Mouse (Mus musculus): ENCODE results near the gene Tuba1b. TPM values are rescaled to one million over a fixed set of nuclear protein-coding genes. Genes with fewer than 3 reads are reported as not detected.

Gene Tuba1b
- total and polyA plus RNA-seq, 2 experiments, result 49.9 to 183 TPM

- H3K27ac ChIP-seq (replicated peaks; ENCODE audit: insufficient read depth, low read depth, low read length), result no peak within 1 kb of the TSS
- under 1% methylated on average over 77 of the region's 77 CpGs for WGBS
- no peak for TF ChIP-seq CTCF (IDR thresholded peaks at IDR 0.05; ENCODE audit: low read depth, low read length)
- no peak for TF ChIP-seq POLR2A (IDR thresholded peaks at IDR 0.05; ENCODE audit: extremely low read depth, insufficient read depth, low read length)
- H3K4me3 ChIP-seq (ENCODE audit: insufficient read depth, low read depth, low read length), result peak within 1 kb of the TSS; percentile 53
- 0 out of 2 replicates have a peak, but pooled peaks cover 1% of the 10 kb centered on the region for H3K4me1 ChIP-seq (ENCODE audit: control insufficient read depth, insufficient read depth, low read length)
- H3K27me3 ChIP-seq (ENCODE audit: control insufficient read depth, insufficient read depth, low read length), result peaks cover 22% of the 10 kb centered on the region
- peak within 1 kb of the TSS; percentile 20 for H3K9ac ChIP-seq (ENCODE audit: low read depth, low read length)
- H3K79me2 ChIP-seq (ENCODE audit: control insufficient read depth, insufficient read depth, low read length), result no peaks in the 10 kb centered on the region
- H3K36me3 ChIP-seq (ENCODE audit: control insufficient read depth, insufficient read depth, low read length), result no peaks in the 10 kb centered on the region
- DNase-seq (ENCODE audit: extremely low read depth, low read depth, low spot score), result no peak
These were observed 40.2 kb downstream of the Tuba1b start, which contains the start of gene Rhebl1 for GRCm38 (mm10) chr15:98893940-98894745. Rhebl1 (minus strand) TSS chr15:98894540.

DNA sequence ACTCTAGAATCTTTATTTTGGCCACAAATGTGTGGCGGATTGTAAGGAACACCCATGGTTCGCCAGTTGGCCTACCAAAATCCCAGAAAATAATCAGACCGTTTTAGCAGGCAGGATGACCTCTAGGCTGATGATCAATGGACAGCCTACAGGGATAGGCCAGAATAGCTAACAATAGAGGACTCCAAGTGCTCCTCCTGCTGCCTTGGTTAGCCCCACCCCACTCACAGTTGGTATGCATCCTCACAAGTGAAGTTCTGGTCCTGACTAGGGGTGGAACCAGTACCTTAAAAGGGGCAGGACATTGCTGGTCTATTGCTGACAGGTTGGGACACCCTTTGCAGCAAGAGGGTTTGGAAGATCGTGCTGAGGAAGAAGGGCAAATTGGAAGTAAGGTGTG is 41.3 kb downstream of the Tuba1b start:
- TF ChIP-seq CTCF (IDR thresholded peaks at IDR 0.05; ENCODE audit: low read depth, low read length) (no peak), POLR2A (IDR thresholded peaks at IDR 0.05; ENCODE audit: extremely low read depth, insufficient read depth, low read length) (no peak)
- no peak overlapping the region for H3K4me3 ChIP-seq (ENCODE audit: insufficient read depth, low read depth, low read length)
- DNase-seq (ENCODE audit: extremely low read depth, low read depth, low spot score), result no peak
- 91% methylated on average over 4 of the region's 4 CpGs for WGBS
- H3K79me2 ChIP-seq (ENCODE audit: control insufficient read depth, insufficient read depth, low read length), result no peaks in the 10 kb centered on the region
- H3K27me3 ChIP-seq (ENCODE audit: control insufficient read depth, insufficient read depth, low read length), result peaks cover 22% of the 10 kb centered on the region
- no peak overlapping the region for H3K9ac ChIP-seq (ENCODE audit: low read depth, low read length)
- H3K4me1 ChIP-seq (ENCODE audit: control insufficient read depth, insufficient read depth, low read length), result 0 out of 2 replicates have a peak, but pooled peaks cover 1% of the 10 kb centered on the region
- no peaks in the 10 kb centered on the region for H3K36me3 ChIP-seq (ENCODE audit: control insufficient read depth, insufficient read depth, low read length)
- H3K27ac ChIP-seq (replicated peaks; ENCODE audit: insufficient read depth, low read depth, low read length), result no peak overlapping the region

- peaks cover 17% of the 10 kb centered on the region for H3K27me3 ChIP-seq (ENCODE audit: control insufficient read depth, insufficient read depth, low read length)
- no peaks in the 10 kb centered on the region for H3K79me2 ChIP-seq (ENCODE audit: control insufficient read depth, insufficient read depth, low read length)
- WGBS, result 26% methylated on average over 6 of the region's 6 CpGs
- TF ChIP-seq CTCF (IDR thresholded peaks at IDR 0.05; ENCODE audit: low read depth, low read length), result peak; percentile 61; the same call in 1 of the 2 replicates
- no peak for TF ChIP-seq POLR2A (IDR thresholded peaks at IDR 0.05; ENCODE audit: extremely low read depth, insufficient read depth, low read length)
- no peak overlapping the region for H3K4me3 ChIP-seq (ENCODE audit: insufficient read depth, low read depth, low read length)
- H3K4me1 ChIP-seq (ENCODE audit: control insufficient read depth, insufficient read depth, low read length), result 0 out of 2 replicates have a peak, but pooled peaks cover 1% of the 10 kb centered on the region
- DNase-seq (ENCODE audit: extremely low read depth, low read depth, low spot score), result peak; percentile 77
- H3K9ac ChIP-seq (ENCODE audit: low read depth, low read length), result no peak overlapping the region
- H3K27ac ChIP-seq (replicated peaks; ENCODE audit: insufficient read depth, low read depth, low read length), result no peak overlapping the region
- no peaks in the 10 kb centered on the region for H3K36me3 ChIP-seq (ENCODE audit: control insufficient read depth, insufficient read depth, low read length)
These were observed 42.3 kb downstream of the Tuba1b start for GRCm38 (mm10) chr15:98891907-98892606.

GRCm38 (mm10) chr15:98891198-98891742 is 43.1 kb downstream of the Tuba1b start:
- no peak for DNase-seq (ENCODE audit: extremely low read depth, low read depth, low spot score)
- H3K27ac ChIP-seq (replicated peaks; ENCODE audit: insufficient read depth, low read depth, low read length), result no peak overlapping the region
- no peaks in the 10 kb centered on the region for H3K79me2 ChIP-seq (ENCODE audit: control insufficient read depth, insufficient read depth, low read length)
- 41% methylated on average over 19 of the region's 19 CpGs for WGBS
- 0 out of 2 replicates have a peak, but pooled peaks cover 1% of the 10 kb centered on the region for H3K4me1 ChIP-seq (ENCODE audit: control insufficient read depth, insufficient read depth, low read length)
- TF ChIP-seq POLR2A (IDR thresholded peaks at IDR 0.05; ENCODE audit: extremely low read depth, insufficient read depth, low read length) (no peak), CTCF (IDR thresholded peaks at IDR 0.05; ENCODE audit: low read depth, low read length) (no peak)
- H3K4me3 ChIP-seq (ENCODE audit: insufficient read depth, low read depth, low read length), result no peak overlapping the region
- H3K9ac ChIP-seq (ENCODE audit: low read depth, low read length), result no peak overlapping the region
- peaks cover 16% of the 10 kb centered on the region for H3K27me3 ChIP-seq (ENCODE audit: control insufficient read depth, insufficient read depth, low read length)
- H3K36me3 ChIP-seq (ENCODE audit: control insufficient read depth, insufficient read depth, low read length), result no peaks in the 10 kb centered on the region

DNA sequence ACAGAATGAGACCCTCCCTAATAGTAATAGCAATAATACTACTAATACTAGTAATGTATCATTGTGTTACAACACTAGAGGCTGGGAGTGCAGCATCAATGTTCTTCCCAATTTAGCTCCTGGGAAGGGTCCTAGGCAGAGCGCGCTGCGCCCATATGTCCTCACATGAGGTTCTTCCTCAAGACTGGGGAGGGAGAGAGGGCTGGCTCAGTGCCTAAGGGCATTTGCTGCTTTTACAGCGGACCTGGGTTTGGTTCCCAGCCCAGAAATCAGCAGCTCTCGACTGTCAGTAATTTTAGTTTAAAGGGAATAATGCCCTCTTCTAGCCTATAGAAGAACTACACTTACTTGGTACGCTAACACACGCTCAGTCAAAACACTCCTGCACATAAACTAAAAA is 46.8 kb downstream of the Tuba1b start:
- H3K79me2 ChIP-seq (ENCODE audit: control insufficient read depth, insufficient read depth, low read length), result no peaks in the 10 kb centered on the region
- H3K4me3 ChIP-seq (ENCODE audit: insufficient read depth, low read depth, low read length), result no peak overlapping the region
- H3K36me3 ChIP-seq (ENCODE audit: control insufficient read depth, insufficient read depth, low read length), result no peaks in the 10 kb centered on the region
- 89% methylated on average over 7 of the region's 7 CpGs for WGBS
- DNase-seq (ENCODE audit: extremely low read depth, low read depth, low spot score), result no peak
- H3K27me3 ChIP-seq (ENCODE audit: control insufficient read depth, insufficient read depth, low read length), result no peaks in the 10 kb centered on the region
- H3K4me1 ChIP-seq (ENCODE audit: control insufficient read depth, insufficient read depth, low read length), result no peaks in the 10 kb centered on the region
- no peak overlapping the region for H3K27ac ChIP-seq (replicated peaks; ENCODE audit: insufficient read depth, low read depth, low read length)
- no peak overlapping the region for H3K9ac ChIP-seq (ENCODE audit: low read depth, low read length)
- TF ChIP-seq POLR2A (IDR thresholded peaks at IDR 0.05; ENCODE audit: extremely low read depth, insufficient read depth, low read length) (no peak), CTCF (IDR thresholded peaks at IDR 0.05; ENCODE audit: low read depth, low read length) (no peak)

Measured in liver, adult 2 months (tissue).